Mouse (Mus musculus): ENCODE measurements around the gene Vmp1.

The Vmp1 gene

DNA sequence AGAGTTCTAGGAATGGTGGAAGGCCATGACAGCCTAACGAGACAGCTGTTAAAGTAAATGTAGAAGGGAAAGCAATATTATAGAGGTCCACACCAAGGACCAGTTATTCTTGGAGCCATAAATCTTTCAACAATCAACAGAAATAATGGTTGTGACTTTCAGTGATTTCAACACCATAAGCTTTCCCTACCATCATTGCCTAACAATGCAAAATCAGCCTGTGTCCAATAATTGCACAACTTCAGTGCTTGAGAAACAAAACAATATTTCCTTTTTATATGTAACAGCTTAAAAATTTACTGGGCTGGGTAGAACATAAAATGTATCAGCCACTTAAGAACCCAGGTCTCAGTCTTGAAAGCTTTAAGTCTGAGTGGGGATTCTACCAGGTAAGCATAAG is 79.9 kb downstream of the Vmp1 start:
- no peak for DNase-seq (ENCODE audit: low read depth in 1 of 2, low spot score in 2 of 2)

DNA sequence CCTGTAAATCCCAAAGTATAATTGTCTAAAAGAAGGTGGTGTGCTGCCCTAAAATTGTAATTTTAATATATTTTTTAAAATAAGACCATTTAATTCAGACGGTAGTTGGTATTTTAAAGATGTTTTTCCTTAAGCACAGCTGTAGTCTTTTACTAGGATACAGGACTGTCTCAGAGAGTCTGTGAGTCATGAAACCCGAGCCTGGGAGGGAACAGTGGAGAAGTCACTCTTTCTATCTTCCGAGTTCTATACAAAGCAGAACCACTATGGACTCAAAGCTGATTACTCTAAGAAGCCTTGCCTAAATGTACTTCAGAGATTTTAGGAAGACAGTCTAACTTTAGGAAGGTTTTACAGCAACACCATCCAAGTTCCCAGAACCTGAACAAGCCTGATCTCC is 81.5 kb downstream of the Vmp1 start:
- DNase-seq (ENCODE audit: low read depth in 1 of 2, low spot score in 2 of 2) = no peak

DNA sequence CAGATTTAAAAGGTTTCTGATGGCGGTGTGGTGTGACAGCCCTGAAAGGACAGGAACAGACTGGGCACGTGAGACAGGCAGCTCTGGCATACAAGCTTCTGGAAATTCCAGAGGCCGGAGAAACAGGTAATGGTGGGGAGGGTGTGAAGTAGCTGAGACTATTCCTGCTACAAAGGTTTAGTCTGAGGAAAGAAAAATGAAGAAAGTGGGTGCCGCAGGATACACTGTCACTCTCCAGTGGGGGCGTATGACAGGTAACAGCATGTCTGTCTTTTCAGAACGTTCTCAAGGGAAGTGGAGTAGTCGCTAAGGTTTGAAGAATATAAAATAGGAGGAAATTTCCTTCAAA is 83.5 kb downstream of the Vmp1 start:
- DNase-seq (ENCODE audit: low read depth in 1 of 2, low spot score in 2 of 2) = no peak

DNA sequence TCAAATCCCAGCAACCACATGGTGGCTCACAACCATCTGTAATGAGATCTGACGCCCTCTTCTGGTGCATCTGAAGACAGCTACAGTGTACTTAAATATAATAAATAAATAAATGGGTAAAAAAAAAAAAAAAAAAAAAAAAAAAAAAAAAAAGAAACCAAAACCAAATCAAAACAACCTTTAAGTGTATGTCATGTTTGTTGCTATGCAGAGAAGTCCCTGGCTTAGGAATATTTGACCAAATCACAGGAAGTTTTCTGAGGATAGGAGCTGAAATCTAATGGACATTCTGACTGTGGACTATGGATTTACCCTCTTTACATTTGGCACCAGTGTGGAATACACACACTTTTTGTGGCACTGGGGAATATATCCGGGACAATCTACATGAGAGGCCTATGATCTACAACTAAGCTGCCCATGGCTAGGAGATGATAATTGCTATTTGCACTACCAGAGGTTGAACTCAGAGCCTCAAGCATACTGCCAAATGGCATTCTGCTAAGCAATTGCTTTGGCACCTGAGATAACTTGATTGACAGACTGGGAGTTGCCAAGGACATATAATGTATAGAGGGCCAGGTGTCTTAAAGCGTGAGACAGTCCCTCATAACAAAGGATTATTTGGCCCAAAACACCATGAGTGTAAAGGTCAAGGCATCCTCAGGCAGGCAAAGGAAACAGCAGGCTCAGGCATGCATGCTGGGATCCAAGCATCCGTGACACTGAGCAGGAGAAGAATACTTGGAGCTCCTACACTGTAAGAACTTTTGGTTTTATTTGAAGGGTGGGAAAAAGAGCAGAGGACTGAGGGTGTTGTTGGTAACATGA is 84.0 kb downstream of the Vmp1 start:
- no peak for DNase-seq (ENCODE audit: low read depth in 1 of 2, low spot score in 2 of 2)

DNA sequence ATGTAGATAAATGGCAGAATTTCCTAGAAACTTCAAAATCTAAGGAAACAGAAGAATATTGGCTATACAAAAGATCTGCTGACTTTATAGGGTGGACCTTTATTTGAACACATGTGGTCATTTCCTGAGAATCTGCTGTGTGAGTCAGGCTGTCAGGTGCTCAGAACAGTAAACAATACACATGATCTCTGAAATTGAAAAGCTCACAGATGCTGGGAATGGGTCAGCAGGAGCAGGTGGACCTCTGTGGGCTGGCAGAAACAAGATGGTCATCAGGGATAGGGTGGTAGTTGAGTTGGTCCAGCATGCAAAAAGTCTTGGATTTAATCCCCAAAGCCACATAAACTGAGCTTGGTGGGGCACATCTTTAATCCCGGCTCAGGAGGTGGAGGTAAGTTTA is 85.1 kb downstream of the Vmp1 start:
- DNase-seq (ENCODE audit: low read depth in 1 of 2, low spot score in 2 of 2) = no peak

DNA sequence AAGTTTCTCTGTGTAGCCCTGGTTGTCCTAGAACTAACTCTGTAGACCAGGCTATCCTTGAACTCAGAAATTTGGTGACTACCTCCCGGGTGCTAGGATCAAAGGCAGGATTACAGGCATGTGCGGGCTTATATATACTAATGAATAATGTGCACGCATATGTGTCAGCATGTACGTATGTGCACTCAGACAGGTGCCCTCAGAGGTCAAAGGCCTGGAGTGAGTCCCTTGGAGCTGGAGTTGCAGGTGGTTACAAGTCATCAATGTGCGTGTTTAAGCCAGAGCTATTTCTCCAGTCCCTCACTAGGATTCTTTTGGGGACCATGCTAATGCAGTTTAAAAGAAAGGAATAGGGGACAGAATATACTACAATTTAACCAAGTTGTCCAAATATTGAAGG is 85.5 kb downstream of the Vmp1 start:
- DNase-seq (ENCODE audit: low read depth in 1 of 2, low spot score in 2 of 2) = no peak

DNA sequence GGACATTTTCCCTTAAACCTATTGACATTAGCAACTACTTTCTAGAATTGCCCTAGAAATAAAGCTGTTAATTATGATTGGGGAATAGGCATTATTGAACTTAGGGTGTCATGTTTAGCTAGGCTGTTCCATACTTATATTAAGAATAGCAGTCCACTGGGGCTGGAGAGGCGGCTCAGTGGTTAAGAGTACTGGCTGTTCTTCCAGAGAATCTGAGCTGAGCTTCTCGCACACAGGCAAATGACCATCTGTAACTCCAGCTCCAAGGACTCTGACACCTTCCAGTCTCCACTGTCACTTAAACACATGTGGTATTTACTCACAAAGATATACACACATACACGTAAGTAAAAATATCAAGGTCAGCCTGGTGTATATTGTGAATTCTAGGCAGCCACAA is 86.7 kb downstream of the Vmp1 start:
- DNase-seq (ENCODE audit: low read depth in 1 of 2, low spot score in 2 of 2) = no peak

DNA sequence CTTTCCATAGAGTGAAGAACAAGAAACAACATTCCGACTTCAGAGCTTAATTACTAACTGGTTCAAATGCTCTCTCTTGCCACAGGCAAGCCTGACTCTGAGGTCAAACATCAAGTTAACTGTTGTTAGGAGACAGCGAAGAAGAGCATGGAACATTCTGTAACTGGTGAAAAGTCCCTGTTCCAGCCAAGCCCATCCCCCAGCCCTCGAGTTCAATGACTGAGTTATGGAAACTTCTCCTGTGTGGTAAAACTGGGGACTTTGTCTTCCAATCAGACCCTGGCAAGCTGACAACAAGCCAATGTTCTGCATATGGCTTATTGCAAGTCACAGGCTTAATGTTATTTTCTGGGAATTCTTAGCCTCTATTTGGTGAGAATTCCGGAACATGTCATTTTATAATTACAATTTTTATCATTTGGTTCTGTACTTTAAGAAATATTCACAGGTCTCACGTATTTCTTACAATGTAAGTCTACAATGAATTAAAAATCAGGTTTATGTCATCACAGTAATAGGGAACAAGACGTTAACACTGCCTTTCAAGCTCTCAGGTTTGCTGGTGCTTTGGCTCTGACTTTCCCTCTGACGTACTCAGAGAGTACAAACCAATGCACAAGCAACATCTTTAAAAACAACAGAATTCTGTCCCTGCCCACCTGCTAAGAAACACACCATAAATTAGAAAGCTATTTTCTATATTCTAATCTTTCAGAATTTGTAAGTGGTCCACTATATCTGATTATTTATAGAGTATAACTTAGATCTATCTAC is 87.3 kb downstream of the Vmp1 start:
- no peak for DNase-seq (ENCODE audit: low read depth in 1 of 2, low spot score in 2 of 2)

DNA sequence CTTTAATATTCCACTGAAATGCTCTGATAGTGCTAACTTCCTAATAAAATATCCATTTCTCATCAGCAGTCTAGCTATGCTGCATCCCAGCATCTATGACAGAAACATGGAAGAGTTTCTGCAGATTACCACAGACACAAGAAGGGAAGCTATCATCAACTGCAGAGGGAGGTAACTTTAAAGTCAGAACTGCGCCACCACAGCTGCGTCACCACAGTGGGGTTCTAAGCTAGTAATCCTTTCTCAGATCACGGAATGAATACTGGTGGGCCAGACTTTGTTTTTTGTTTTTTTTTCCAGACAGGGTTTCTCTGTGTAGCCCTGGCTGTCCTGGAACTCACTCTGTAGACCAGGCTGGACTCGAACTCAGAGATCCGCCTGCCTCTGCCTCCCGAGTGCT is 88.3 kb downstream of the Vmp1 start:
- no peak for DNase-seq (ENCODE audit: low read depth in 1 of 2, low spot score in 2 of 2)

DNA sequence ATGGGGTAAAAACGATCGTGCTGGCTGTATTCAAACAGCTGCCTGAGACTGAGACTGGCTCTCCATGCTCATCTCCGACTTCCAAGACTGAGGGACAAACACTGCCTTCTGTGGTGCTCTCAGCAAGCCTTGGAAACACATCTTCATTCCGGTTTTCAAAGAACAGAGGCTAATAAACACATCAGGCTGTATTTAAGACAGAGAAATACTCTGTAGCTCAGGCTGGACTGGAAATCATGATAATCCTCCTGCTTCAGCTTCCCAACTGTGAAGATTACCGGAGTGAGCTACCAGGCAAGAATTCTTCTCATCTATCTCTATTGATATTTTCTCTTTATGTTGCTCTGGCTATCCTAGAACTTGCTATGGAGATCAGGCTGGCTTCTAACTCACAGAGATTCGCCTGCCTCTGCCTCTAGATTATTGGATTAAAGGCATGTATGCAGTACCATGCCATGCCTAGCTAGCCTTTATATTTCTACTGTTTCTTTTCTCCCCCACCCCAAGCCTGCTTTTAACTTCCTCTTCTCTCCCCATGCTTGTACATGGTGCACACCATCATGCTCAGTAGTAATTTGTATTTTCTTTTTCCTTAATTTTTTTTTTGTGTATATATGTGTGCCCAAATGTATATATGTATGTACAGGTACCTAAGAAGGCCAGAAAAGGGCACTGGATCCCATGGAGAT is 89.3 kb downstream of the Vmp1 start:
- DNase-seq (ENCODE audit: low read depth in 1 of 2, low spot score in 2 of 2) = no peak

DNA sequence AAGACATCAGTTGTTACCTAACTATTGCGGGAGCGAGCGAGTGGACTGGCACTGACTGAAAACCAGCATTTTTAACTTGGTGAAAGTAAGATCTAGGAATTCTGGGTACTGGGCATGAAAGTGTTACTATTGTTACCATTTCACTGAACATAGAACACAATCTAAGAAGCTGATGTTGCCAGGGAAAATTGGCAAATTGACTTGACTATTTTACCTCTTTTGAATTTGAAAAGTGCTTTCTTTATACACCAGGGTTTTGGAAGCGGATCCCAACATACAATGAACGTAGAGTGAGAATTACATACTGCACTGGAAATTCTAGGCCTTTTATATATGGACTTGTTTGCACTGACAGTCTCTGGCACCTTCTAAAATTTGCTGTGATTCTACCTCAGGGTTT is 90.2 kb downstream of the Vmp1 start:
- no peak for DNase-seq (ENCODE audit: low read depth in 1 of 2, low spot score in 2 of 2)

DNA sequence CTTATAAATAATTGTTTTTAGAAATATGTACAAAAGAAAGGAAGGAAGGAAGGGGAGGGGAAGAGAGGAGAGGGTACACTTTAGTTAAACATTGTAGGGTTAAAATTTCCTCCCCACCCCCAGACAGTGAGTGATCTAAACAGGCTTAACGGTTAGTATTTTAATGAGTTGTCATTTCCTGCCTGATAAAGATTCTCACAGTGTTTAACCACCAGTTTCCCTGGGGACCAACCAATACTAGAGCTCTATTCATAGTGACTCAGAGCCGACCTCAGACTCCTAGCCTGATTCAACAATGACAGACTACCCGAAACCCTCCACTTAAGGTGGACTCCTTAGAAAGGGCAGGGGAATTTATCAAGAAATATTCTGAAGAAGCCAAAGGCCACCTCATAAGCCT is 90.6 kb downstream of the Vmp1 start:
- no peak for DNase-seq (ENCODE audit: low read depth in 1 of 2, low spot score in 2 of 2)

DNA sequence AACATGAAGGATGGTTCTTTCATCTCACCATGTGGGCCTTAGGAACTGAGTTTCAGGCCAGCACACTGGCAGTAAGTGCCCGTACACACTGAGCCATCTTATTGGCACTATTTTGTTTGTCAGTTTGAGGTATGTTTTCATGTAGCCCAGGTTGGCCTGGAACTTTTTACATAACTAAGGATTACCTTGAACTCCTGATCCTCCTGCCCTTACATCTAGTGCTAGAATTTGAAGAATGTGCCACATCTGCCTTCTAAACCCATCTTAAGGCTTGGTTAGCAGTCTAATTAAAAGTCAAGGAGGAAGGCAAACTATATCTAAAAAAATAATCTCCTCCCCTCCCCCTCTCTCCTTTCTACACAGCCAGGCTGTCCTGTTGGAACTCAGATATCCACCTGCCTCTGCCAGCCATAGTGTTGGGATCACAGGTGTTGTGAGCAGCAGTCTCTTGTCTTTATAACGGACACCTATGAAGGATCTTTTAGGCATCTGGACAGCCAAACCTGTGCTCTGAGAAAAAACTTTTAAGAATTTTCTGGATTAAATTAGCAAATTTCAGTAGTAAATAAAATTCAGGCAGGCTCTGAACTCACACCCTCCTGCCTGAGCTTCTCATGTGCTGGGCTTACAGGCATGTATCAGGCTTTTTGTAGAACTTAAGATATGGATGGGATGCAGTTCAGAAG is 91.6 kb downstream of the Vmp1 start:
- no peak for DNase-seq (ENCODE audit: low read depth in 1 of 2, low spot score in 2 of 2)

DNA sequence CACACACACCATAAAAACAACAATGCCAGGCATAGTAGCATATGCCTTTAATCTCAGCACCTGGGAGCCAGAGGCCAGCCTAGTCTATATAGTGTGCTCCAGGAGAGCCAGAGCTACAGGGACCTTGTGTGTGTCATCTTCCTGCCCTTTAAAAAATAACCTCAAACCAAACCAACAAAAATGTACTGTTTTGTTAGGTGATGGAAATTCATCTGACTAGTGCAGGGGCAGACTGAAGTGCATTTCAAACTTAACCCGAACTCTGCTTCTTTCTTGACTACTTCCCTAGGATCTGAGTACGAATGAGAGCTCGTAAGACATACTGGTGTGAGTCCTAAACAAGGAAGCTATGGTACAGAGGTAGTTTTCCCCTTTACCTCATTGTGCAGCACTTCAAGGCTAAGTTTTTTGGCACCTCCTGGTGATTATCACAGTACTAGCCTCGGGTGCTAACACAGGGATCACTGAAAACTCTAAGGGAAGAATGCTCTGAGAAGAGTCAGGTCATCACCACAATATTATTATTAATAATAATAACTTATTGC is 92.3 kb downstream of the Vmp1 start:
- no peak for DNase-seq (ENCODE audit: low read depth in 1 of 2, low spot score in 2 of 2)

DNA sequence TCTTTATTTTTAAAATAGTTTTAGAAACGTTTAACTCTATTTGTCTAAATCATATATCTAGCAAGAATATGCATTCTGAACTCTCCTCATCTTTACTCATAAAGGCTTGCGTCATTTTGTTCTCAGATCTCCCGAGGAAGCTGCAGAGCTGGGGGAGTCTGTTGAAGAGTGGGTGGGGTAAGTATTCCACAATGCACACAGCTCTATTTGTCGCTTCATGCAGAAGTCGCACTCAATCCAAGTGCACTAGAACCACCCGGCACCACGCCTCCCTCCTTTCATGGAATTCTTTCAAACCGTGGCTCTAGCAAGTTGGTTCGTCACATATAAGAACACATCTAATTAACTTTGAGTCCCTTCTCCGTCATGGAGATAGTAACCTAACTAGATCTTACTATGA is 93.1 kb downstream of the Vmp1 start:
- DNase-seq (ENCODE audit: low read depth in 1 of 2, low spot score in 2 of 2) = no peak

DNA sequence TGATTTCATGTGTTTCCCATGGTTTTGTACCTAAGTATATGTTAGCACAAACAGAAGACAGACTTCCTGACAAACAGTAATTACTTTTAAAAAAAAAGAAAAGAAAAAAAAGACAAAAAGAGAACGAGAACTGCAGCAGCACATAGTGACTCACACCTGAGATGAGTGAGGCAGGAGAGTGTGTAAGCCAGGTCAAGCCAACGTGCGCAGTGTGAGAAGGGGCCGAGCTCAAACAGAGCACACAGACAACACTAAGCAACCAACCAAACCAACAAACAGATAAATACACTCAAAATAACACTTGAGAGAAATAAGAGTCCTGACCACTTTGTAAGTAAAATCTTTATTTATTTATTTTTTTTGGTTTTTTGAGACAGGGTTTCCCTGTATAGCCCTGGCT is 93.6 kb downstream of the Vmp1 start:
- no peak for DNase-seq (ENCODE audit: low read depth in 1 of 2, low spot score in 2 of 2)

DNA sequence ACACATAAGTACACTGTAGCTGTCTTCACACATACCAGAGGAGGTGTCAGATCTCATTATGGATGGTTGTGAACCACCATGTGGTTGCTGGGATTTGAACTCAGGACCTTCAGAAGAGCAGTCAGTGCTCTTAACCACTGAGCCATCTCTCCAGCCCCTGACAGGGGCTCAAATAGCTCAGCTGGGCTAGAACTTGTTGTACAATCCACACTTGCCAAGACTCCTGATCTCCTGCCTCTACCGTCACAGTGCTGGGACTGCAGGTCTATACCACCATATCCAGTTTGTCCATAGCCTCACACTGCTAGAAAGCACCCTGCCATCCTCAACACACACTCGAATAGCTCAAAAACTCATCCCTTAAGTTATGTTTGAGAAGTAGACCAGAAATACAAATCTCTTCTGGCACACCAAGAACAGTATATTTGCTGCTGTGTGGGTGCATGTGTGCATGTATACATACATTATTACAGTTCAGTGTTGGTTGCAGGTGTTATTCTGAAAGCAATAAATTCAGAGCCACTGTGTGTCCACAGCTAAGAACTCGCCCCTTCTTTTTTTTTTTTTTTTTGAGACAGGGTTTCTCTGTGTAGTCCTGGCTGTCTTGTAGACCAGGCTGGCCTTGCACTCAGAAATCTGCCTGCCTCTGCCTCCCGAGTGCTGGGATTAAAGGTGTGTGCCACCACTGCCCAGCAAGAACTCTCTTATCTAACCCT is 94.9 kb downstream of the Vmp1 start:
- DNase-seq (ENCODE audit: low read depth in 1 of 2, low spot score in 2 of 2) = no peak

DNA sequence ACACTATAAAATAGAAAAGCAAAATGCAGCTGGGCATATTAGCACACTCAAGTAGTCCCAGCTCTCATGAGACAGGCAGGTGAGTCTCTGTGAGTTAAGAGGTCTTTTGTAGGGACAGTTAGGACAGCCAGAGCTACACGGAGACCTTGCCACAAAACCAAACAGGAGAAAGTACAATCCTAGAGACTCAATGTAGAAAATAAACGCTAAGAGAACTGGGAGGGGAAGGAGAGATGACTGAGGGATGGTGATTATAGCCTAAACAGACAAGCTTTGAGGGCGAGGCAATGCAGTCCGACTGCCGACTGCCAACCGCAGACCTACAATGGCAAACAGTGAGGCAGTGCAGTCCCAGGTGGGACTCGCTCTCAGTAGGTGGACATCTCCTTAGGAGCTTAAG is 95.8 kb downstream of the Vmp1 start:
- DNase-seq (ENCODE audit: low read depth in 1 of 2, low spot score in 2 of 2) = no peak

DNA sequence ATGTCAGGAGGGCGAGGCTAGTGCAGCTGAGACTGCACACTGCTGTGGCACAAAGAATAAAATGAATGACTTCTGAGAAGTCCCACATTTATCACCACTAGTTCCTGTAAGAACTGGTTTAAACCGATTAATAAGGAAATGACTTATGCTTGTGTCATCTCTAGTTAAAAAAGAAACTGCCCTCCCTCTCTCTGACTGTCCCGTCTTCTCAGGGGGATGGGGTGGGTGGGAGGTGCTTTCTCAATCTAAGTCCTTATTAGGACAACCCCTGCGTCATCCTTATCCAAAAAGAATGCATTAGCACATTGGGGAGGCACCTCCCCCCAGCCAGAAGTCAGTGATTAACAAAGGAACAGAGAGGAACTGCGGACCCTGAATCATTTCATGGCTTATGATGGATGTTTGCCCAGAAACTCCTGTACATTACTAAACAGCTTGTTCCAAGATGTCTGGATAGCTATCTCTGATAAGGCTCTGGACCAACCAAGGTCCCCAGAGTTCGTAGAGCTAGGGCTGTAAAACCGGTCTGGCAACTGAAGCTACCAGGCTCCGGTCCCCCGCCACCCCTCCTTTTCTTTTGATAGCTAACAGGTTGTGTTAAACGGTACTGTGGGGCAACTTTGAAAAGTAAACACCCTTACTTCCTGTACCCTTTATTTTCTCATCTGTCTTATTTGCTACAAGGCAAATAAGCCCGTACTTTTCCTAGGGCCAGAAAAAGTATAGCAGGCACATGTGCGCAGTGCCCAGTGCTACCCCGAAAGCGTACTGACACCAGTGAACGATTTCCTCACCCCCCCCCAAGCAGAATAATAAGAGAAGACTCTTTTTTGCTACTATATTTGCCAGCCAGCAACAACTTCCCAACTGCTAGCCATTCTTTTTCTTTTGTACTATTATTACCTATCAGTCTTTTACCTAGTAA is 96.5 kb downstream of the Vmp1 start:
- peak; percentile 72 to 73 for DNase-seq (ENCODE audit: low read depth in 1 of 2, low spot score in 2 of 2)
